Mouse (Mus musculus) neural tube, embryonic 14.5 days (tissue): ENCODE measurements around the gene Commd6. TPM values are rescaled to one million over a fixed set of nuclear protein-coding genes. Genes with fewer than 3 reads are reported as not detected.
"Not testable (repeated sequence)": the region's sequence is repeated elsewhere in the genome, so short reads cannot be mapped to it uniquely, and the experiment has no call there.

ENCODE experiments used
- ATAC-seq: fragments of 200-750 bp; cut with Nextera tagmentation; 2 replicates; pipeline ENCODE4 v1.8.0; 2017; ENCODE audit warnings: low read depth, mild to moderate bottlenecking, moderate TSS enrichment, moderate library complexity
- H3K27ac ChIP-seq: fragments of 300-500 bp; sonication (generic); 2 replicates; pipeline ENCODE4 v1.5.1; 2014; ENCODE audit warnings: low read depth, mild to moderate bottlenecking, control low read depth, low read length, moderate library complexity, mixed read lengths
- H3K27me3 ChIP-seq: fragments of 300-500 bp; sonication (generic); 2 replicates; pipeline ENCODE4 v1.6.1; 2014; ENCODE audit warnings: low read length; ENCODE audit not compliant: control insufficient read depth, insufficient read depth
- H3K36me3 ChIP-seq: fragments of 300-500 bp; sonication (generic); 2 replicates; pipeline ENCODE4 v1.6.1; 2014; ENCODE audit warnings: low read length, mixed read lengths; ENCODE audit not compliant: control insufficient read depth, insufficient read depth
- H3K4me1 ChIP-seq: fragments of 300-500 bp; sonication (generic); 2 replicates; pipeline ENCODE4 v1.6.1; 2014; ENCODE audit warnings: low read length; ENCODE audit not compliant: control insufficient read depth, insufficient read depth
- H3K4me2 ChIP-seq: fragments of 300-500 bp; sonication (generic); 2 replicates; pipeline ENCODE4 v1.6.1; 2014; ENCODE audit warnings: mild to moderate bottlenecking, low read depth, low read length, control low read depth
- H3K4me3 ChIP-seq: fragments of 300-500 bp; sonication (generic); 2 replicates; pipeline ENCODE4 v1.5.1; 2014; ENCODE audit warnings: low read depth, low read length, control low read depth, mixed read lengths
- H3K9ac ChIP-seq: fragments of 300-500 bp; sonication (generic); replicated peaks from 2 replicates; pipeline ENCODE4 v1.6.1; 2014; ENCODE audit warnings: low read depth, mild to moderate bottlenecking, control low read depth, low read length, mixed read lengths
- H3K9me3 ChIP-seq: fragments of 300-500 bp; sonication (generic); 2 replicates; pipeline ENCODE4 v1.6.1; 2016; ENCODE audit warnings: low read length; ENCODE audit not compliant: control insufficient read depth
- WGBS: fragments of 180-500 bp; shearing (Covaris S2); extraction: QIAGEN DNeasy Blood & Tissue Kit; methylation state at CpG from one replicate; pipeline ENCODE4 v1.1.7; 2014; 5-methylcytosine and 5-hydroxymethylcytosine counted together
- polyA plus RNA-seq: library from polyadenylated mRNA; unstranded; fragments of >200 nt; fragmentation: Nextera tagmentation; extraction: Ambion mirVana; gene quantifications from 2 replicates; pipeline ENCODE4 v1.2.1, GENCODE M21; 2014

Gene Commd6
- polyA plus RNA-seq, 1 experiment from 2014 or later: 90.2 TPM

DNA sequence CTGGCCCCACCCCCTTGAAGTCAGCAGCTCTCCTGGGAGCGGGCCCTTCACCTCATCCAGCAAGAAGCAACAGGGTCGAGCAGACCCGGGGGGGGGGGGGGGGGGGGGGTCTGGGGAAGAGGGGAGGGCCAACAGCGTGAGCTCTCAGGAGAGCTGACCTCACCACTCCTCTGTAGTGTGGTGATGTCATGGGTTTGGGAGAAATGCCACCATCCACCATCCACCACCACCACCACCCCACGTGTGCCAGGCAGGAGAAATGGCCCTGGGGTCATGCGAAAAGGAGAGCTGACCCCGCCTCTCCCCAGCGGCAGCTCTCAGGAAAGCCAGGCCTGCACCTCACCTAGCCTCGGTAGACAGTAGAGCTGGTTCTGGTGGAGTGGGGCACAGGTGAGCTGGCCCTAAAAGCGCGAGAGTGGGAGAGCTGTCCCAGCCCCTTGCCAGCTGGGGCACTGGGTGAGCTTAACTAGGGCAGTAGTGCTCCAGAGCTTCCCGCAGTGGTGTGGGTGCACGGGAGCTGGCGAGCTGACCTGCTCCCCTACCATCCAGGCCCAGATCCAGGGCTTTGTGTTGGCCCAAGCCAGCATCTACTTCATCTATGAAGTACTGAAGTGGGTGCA lies 43.3 kb downstream of the Commd6 start:
- H3K4me2 ChIP-seq: no peak overlapping the region
- no peak overlapping the region for H3K9ac ChIP-seq
- H3K27me3 ChIP-seq: no peaks in the 10 kb centered on the region
- H3K4me3 ChIP-seq: no peak overlapping the region
- H3K36me3 ChIP-seq: no peaks in the 10 kb centered on the region
- no peaks in the 10 kb centered on the region for H3K4me1 ChIP-seq
- ATAC-seq: no peak
- no peaks in the 10 kb centered on the region for H3K9me3 ChIP-seq
- WGBS: 89% methylated on average over 11 of the region's 14 CpGs
- H3K27ac ChIP-seq: no peak overlapping the region

DNA sequence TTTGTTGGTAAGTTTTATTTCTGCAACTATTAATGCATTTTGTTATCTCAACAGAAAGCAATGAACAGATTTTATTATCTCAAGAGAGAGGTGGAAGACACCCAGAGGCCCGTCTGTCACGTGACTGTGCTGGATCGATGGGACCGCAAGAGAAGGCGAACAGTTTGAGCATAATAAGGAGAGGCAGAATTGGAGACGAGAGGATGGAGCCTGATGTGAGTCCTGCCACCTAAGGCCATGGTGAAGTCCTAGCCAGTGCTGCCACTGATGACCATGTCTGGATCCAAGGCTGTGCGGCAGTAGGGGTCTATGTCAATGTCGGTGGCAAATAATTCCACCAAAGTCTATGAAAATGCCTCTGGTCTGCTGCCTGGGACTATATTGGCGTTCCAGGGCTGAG lies 43.8 kb downstream of the Commd6 start:
- 97% methylated on average over 9 of the region's 9 CpGs for WGBS

DNA sequence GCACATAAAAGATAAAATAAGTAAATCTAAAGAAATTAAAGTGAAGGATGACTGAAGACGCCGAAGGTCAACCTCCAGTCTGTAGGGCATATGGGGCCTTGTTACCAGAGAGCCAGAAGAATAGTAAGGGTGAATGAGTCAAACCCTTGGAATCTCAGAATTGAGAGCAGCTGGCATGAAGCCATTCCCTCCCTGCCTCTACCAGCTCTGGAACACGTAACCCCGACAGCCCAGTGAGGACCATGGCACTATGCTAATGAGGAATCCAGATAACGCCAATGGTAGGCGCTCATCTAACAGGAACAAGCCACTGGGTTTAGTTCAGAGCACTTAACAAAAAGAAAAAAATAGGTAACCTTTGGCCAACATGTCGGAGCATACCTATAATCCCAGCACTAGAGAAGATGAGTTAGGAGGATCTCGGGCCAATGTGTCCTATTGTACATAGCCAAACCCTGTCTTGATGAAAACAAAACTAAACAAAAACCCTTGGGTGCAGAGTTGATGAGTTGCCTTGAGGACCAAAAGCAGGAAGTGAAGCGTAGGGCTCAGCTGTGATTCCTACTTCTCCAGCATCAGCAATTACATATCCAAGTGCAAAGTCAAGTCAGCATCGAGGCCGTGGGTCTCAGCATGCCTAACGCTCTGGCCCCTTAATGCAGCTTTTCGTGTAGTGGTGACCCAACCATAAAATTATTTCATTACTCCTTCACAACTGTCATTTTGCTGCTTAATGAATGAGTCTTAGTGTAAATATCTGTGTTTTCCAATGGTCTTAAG lies 45.0 kb downstream of the Commd6 start:
- WGBS: 92% methylated on average over 13 of the region's 13 CpGs
- no peak overlapping the region for H3K9ac ChIP-seq
- H3K27me3 ChIP-seq: no peaks in the 10 kb centered on the region
- H3K27ac ChIP-seq: no peak overlapping the region
- H3K9me3 ChIP-seq: no peaks in the 10 kb centered on the region
- no peak for ATAC-seq
- H3K4me3 ChIP-seq: no peak overlapping the region
- H3K4me2 ChIP-seq: no peak overlapping the region
- no peaks in the 10 kb centered on the region for H3K36me3 ChIP-seq
- no peaks in the 10 kb centered on the region for H3K4me1 ChIP-seq

More for the DNA sequence above, 43.8 kb downstream of the Commd6 start:
- no peaks in the 10 kb centered on the region for H3K27me3 ChIP-seq
- no peaks in the 10 kb centered on the region for H3K36me3 ChIP-seq
- ATAC-seq: no peak
- no peaks in the 10 kb centered on the region for H3K4me1 ChIP-seq
- no peaks in the 10 kb centered on the region for H3K9me3 ChIP-seq
- no peak overlapping the region for H3K27ac ChIP-seq
- no peak overlapping the region for H3K4me3 ChIP-seq
- no peak overlapping the region for H3K9ac ChIP-seq
- H3K4me2 ChIP-seq: no peak overlapping the region

DNA sequence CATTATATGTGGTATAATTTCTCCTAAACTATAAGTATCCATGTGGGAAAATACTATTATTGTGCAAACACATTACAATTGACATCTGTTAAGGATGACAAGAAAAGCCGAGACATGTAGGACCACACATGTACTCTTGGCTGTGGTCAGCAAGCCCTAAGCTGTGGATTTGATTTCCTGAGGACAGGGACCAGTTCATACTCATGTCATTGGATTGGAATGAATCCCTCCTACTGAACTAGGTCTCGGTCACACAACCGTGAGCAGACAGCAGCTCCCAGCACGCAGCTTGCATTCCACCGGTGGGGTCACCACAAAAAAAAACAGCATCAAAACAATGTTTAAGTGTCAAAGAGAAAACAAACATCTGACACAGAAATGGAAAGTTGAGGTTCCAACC lies 46.5 kb downstream of the Commd6 start:
- Histone ChIP-seq H3K27me3 (no peaks in the 10 kb centered on the region), H3K9ac (no peak overlapping the region), H3K4me2 (no peak overlapping the region), H3K4me1 (no peaks in the 10 kb centered on the region), H3K36me3 (no peaks in the 10 kb centered on the region), H3K9me3 (no peaks in the 10 kb centered on the region), H3K4me3 (no peak overlapping the region), H3K27ac (no peak overlapping the region)
- WGBS: 90% methylated on average over 5 of the region's 5 CpGs
- no peak for ATAC-seq

DNA sequence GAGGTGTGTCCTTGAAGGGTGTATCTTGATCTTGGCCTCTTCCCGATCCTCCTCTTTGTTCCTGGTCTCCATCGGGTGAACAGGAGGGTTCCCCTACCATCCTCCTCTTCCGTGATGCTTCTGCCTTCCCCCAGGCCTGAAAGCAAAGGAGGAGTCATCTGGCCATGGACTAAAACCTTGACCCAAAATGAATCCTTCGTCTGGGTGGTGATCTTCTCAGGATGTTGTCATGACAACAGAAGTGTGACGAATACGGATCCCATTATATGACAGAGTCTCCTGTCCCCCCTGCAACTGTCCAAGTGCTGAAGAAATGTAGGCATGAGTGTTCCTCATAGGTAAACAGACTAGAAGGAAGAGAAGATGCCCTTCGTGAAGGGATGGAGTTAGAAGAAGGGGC lies 47.1 kb downstream of the Commd6 start:
- no peak for ATAC-seq
- no peaks in the 10 kb centered on the region for H3K4me1 ChIP-seq
- H3K36me3 ChIP-seq: no peaks in the 10 kb centered on the region
- H3K27me3 ChIP-seq: no peaks in the 10 kb centered on the region
- H3K4me2 ChIP-seq: no peak overlapping the region
- no peak overlapping the region for H3K9ac ChIP-seq
- no peak overlapping the region for H3K4me3 ChIP-seq
- H3K27ac ChIP-seq: no peak overlapping the region
- WGBS: 81% methylated on average over 7 of the region's 7 CpGs
- no peaks in the 10 kb centered on the region for H3K9me3 ChIP-seq

DNA sequence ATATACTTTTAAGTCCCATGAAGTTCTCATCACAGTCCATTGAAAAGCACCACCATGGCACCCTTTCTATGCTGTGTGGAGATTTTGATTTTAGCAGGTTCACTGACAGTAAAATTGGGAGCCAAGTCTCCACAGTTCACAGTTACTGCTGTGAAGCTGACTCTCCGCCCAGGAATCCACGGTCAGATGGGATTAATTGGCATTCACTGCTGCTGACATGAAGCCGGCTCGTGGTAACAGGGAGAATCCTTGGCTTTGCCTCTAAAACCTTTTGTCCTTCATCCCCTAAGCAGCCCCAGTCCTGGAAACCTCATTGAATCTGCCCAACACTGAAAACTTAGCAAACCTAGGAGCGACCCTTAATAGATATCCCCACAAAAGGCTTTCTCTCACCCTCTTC lies 49.4 kb downstream of the Commd6 start:
- Histone ChIP-seq H3K4me2 (no peak overlapping the region), H3K4me1 (no peaks in the 10 kb centered on the region), H3K4me3 (no peak overlapping the region), H3K27me3 (no peaks in the 10 kb centered on the region), H3K9ac (no peak overlapping the region), H3K9me3 (no peaks in the 10 kb centered on the region), H3K27ac (no peak overlapping the region), H3K36me3 (no peaks in the 10 kb centered on the region)
- 71% methylated on average over 5 of the region's 5 CpGs for WGBS
- no peak for ATAC-seq

DNA sequence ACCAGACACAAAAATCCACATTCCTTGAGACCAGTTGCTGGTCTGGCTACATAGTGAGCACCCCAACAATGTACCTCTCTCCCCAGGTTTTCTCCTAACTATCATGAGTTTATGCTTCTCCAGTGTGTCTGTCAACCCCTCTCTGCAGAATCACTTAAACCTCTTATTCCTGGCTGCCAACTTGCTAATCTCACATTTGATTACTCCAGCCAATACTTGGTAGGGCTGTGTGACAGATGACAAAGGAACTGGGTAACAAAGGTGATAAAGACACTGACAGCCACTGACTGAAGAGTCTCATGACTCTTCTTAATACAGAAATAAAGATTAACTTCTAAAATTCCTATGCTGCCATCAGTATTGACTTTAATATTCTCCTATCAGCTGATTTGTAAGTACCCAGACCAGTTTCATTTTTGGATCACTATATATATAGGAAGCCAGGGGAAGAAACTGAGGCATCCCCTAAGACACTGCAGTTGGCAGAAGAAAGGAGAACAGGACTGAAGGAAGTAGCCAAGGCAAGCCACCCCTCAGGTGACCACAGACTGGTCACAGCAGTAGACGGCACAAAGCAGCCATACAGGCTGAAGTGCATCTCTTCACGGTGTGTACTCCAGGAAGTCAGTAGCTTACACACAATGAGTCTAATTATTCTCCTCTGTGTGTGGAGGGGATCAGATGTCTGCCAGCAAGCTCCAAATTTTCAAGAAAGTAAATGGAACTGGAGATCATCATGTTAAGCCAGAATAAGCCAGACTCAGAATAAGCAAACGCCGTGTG lies 52.1 kb downstream of the Commd6 start:
- not testable (repeated sequence) for H3K4me2 ChIP-seq, H3K9ac ChIP-seq, H3K4me3 ChIP-seq, H3K4me1 ChIP-seq, H3K27ac ChIP-seq, H3K9me3 ChIP-seq, H3K27me3 ChIP-seq, ATAC-seq, H3K36me3 ChIP-seq
- 93% methylated on average over 2 of the region's 4 CpGs for WGBS

DNA sequence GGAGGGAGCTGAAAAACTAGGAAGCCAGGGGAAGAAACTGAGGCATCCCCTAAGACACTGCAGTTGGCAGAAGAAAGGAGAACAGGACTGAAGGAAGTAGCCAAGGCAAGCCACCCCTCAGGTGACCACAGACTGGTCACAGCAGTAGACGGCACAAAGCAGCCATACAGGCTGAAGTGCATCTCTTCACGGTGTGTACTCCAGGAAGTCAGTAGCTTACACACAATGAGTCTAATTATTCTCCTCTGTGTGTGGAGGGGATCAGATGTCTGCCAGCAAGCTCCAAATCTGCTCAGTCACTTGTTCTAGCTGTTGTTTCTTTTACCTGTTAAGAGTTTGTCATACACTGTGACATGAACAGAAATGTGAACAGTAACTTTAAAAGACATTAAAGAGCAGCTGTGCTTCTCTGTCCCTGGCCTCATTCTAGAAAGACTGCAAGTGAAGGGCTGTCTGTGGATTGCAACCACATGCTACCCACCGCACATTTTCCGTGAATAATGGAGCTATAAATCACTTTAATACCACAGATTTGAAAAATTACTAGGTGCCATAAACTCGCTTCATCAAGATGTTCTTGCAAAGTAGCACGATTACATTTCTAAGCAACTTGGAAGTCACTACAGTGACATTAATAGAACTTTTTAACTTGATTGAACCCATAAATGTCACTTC lies 53.0 kb downstream of the Commd6 start:
- 41% methylated on average over 4 of the region's 6 CpGs for whole genome bisulfite sequencing
- not testable (repeated sequence) for H3K4me3 ChIP-seq, H3K9ac ChIP-seq, H3K27me3 ChIP-seq, H3K4me2 ChIP-seq, H3K9me3 ChIP-seq, H3K36me3 ChIP-seq, H3K4me1 ChIP-seq, ATAC-seq, H3K27ac ChIP-seq
